Mouse (Mus musculus): ENCODE results near the gene Gm29776.

GRCm38 (mm10) chr14:54669381-54669780, 29.3 kb downstream of the Gm29776 start:
- TF ChIP-seq CTCF (conservative IDR thresholded peaks at IDR 0.05; ENCODE audit: low read length) (peak; percentile 70), POU5F1 (IDR thresholded peaks at IDR 0.05; ENCODE audit: borderline replicate concordance, low read length) (no peak), NANOG (IDR thresholded peaks at IDR 0.05; ENCODE audit: borderline replicate concordance, low read length) (no peak)
